Mouse (Mus musculus): Measurements from ENCODE around the gene Bub1. TPM values are rescaled to one million over a fixed set of nuclear protein-coding genes. Genes with fewer than 3 reads are reported as not detected.

The Bub1 gene
- total and polyA plus RNA-seq, 2 experiments: 0.06 to 0.18 TPM

- no peak for DNase-seq (ENCODE audit: extremely low read depth, low read depth, low spot score)
- H3K9ac ChIP-seq (ENCODE audit: low read depth, low read length): no peak overlapping the region
- WGBS: 73% methylated on average over 8 of the region's 8 CpGs
These were observed 74.5 kb downstream of the Bub1 start for GRCm38 (mm10) chr2:127757171-127757570.

GRCm38 (mm10) chr2:127754113-127754512 is 77.6 kb downstream of the Bub1 start:
- no peak overlapping the region for H3K9ac ChIP-seq (ENCODE audit: low read depth, low read length)
- H3K27ac ChIP-seq (replicated peaks; ENCODE audit: insufficient read depth, low read depth, low read length): no peak overlapping the region
- TF ChIP-seq CTCF (IDR thresholded peaks at IDR 0.05; ENCODE audit: low read depth, low read length) (no peak), POLR2A (IDR thresholded peaks at IDR 0.05; ENCODE audit: extremely low read depth, insufficient read depth, low read length) (no peak)
- H3K36me3 ChIP-seq (ENCODE audit: control insufficient read depth, insufficient read depth, low read length): no peaks in the 10 kb centered on the region
- WGBS: 94% methylated on average over 4 of the region's 4 CpGs
- no peak overlapping the region for H3K4me3 ChIP-seq (ENCODE audit: insufficient read depth, low read depth, low read length)
- DNase-seq (ENCODE audit: extremely low read depth, low read depth, low spot score): no peak
- H3K4me1 ChIP-seq (ENCODE audit: control insufficient read depth, insufficient read depth, low read length): no peaks in the 10 kb centered on the region
- H3K27me3 ChIP-seq (ENCODE audit: control insufficient read depth, insufficient read depth, low read length): no peaks in the 10 kb centered on the region
- H3K79me2 ChIP-seq (ENCODE audit: control insufficient read depth, insufficient read depth, low read length): no peaks in the 10 kb centered on the region

More at GRCm38 (mm10) chr2:127757171-127757570, 74.5 kb downstream of the Bub1 start:
- no peaks in the 10 kb centered on the region for H3K79me2 ChIP-seq (ENCODE audit: control insufficient read depth, insufficient read depth, low read length)
- H3K36me3 ChIP-seq (ENCODE audit: control insufficient read depth, insufficient read depth, low read length): no peaks in the 10 kb centered on the region
- no peaks in the 10 kb centered on the region for H3K4me1 ChIP-seq (ENCODE audit: control insufficient read depth, insufficient read depth, low read length)
- H3K27me3 ChIP-seq (ENCODE audit: control insufficient read depth, insufficient read depth, low read length): no peaks in the 10 kb centered on the region
- TF ChIP-seq CTCF (IDR thresholded peaks at IDR 0.05; ENCODE audit: low read depth, low read length): no peak
- no peak for TF ChIP-seq POLR2A (IDR thresholded peaks at IDR 0.05; ENCODE audit: extremely low read depth, insufficient read depth, low read length)
- H3K27ac ChIP-seq (replicated peaks; ENCODE audit: insufficient read depth, low read depth, low read length): no peak overlapping the region
- H3K4me3 ChIP-seq (ENCODE audit: insufficient read depth, low read depth, low read length): no peak overlapping the region

GRCm38 (mm10) chr2:127751849-127752610 is 79.6 kb downstream of the Bub1 start:
- Histone ChIP-seq H3K4me3 (ENCODE audit: insufficient read depth, low read depth, low read length) (no peak overlapping the region), H3K9ac (ENCODE audit: low read depth, low read length) (no peak overlapping the region), H3K4me1 (ENCODE audit: control insufficient read depth, insufficient read depth, low read length) (no peaks in the 10 kb centered on the region), H3K27ac (replicated peaks; ENCODE audit: insufficient read depth, low read depth, low read length) (no peak overlapping the region), H3K36me3 (ENCODE audit: control insufficient read depth, insufficient read depth, low read length) (no peaks in the 10 kb centered on the region), H3K79me2 (ENCODE audit: control insufficient read depth, insufficient read depth, low read length) (no peaks in the 10 kb centered on the region), H3K27me3 (ENCODE audit: control insufficient read depth, insufficient read depth, low read length) (no peaks in the 10 kb centered on the region)
- no peak for DNase-seq (ENCODE audit: extremely low read depth, low read depth, low spot score)
- WGBS: 80% methylated on average over 11 of the region's 11 CpGs
- TF ChIP-seq CTCF (IDR thresholded peaks at IDR 0.05; ENCODE audit: low read depth, low read length): no peak
- TF ChIP-seq POLR2A (IDR thresholded peaks at IDR 0.05; ENCODE audit: extremely low read depth, insufficient read depth, low read length): no peak

Other genes with a start within 250 kb of the Bub1 start
- gene Zfp661, start 244.8 kb downstream of the Bub1 start, total RNA-seq (2014; rRNA removed): 2.9 and 3.1 TPM in 2 replicates
- gene Zfp661, start 244.8 kb downstream of the Bub1 start, polyA plus RNA-seq (2012; rRNA removed): 2.3 TPM in 2 replicates
- 53.2 and 59.9 TPM in 2 replicates for gene Mrps5, start 244.6 kb downstream of the Bub1 start, total RNA-seq (2014; rRNA removed)
- gene Mrps5, start 244.6 kb downstream of the Bub1 start, polyA plus RNA-seq (2012; rRNA removed): 47.1 and 59.8 TPM in 2 replicates
- 0.34 and 0.65 TPM in 2 replicates for gene Mal, start 175.2 kb downstream of the Bub1 start, total RNA-seq (2014; rRNA removed)
- 0.05 and 0.15 TPM in 2 replicates for gene Mal, start 175.2 kb downstream of the Bub1 start, polyA plus RNA-seq (2012; rRNA removed)
- not detected in 2 replicates for gene Mall, start 101.9 kb downstream of the Bub1 start, total RNA-seq (2014; rRNA removed)
- 0.06 and 0.17 TPM in 2 replicates for gene Mall, start 101.9 kb downstream of the Bub1 start, polyA plus RNA-seq (2012; rRNA removed)
- 4.7 and 5.8 TPM in 2 replicates for gene Nphp1, start 43.0 kb downstream of the Bub1 start, total RNA-seq (2014; rRNA removed)
- gene Nphp1, start 43.0 kb downstream of the Bub1 start, polyA plus RNA-seq (2012; rRNA removed): 1.6 and 2.1 TPM in 2 replicates
- 36.0 and 47.6 TPM in 2 replicates for gene Mtln, start 39.4 kb downstream of the Bub1 start, total RNA-seq (2014; rRNA removed)
- gene Mtln, start 39.4 kb downstream of the Bub1 start, polyA plus RNA-seq (2012; rRNA removed): 29.9 and 30.7 TPM in 2 replicates
- gene Acoxl, start 7.0 kb upstream of the Bub1 start, total RNA-seq (2014; rRNA removed): not detected in 2 replicates
- gene Acoxl, start 7.0 kb upstream of the Bub1 start, polyA plus RNA-seq (2012; rRNA removed): 0.04 TPM in 1 of 2 replicates, not detected in the other